Mouse (Mus musculus) adrenal gland, adult 2 months (tissue): ENCODE measurements at regions not wholly inside any gene's neighbourhood (a gene's known extent, or its start where the extent isn't known, plus 50 kb on each side); places are given as distances from the start of the nearest gene placed in this dataset.

Experiments
- DNase-seq: peaks from one replicate; pipeline ENCODE4 v3.0.0; 2021

DNA sequence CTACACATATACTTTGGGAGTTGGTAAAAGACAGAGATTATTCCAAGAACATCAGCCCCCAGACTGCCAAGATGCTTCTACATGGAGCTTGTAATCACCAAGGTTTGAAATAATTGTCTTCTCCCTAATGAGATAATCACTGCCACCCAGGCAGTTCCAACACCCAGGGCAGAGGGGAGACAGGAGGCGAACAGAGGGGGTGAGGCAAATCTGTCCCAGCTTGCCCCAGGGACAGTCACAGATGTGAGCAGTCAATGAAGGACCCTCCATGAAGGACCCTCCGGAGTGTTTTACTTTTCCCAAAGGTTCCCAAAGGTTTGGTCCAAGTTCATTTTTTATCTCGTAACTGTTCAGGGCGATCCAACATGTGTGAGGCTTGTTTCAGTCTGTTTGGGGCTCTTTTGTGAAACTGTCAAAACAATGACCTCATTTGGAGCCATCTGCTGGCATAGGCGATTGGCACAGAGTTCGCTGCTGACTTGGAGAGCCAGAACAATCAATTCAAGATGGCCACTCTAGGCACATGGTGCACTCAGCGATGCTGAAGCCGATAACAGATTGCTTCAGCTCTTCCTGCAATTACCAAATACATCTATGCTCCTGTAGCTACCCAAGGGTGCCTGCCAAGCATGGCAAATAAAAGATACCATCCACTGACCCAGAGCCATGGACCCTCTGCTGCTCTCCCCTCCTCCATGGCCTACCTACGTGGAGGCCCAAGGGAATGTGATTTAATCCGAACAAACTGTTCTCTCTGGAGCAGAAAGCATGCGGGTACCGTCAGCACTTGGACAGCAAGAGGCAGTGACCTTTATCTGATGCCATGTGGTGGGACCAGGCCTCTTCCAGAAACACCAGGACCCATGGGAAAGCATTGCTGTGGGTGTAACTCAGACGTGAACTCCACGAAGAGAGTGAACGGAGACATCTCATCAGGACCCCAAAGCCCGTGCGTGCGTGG lies 326.9 kb downstream of the Wdr11 start:
- no peak for DNase-seq

DNA sequence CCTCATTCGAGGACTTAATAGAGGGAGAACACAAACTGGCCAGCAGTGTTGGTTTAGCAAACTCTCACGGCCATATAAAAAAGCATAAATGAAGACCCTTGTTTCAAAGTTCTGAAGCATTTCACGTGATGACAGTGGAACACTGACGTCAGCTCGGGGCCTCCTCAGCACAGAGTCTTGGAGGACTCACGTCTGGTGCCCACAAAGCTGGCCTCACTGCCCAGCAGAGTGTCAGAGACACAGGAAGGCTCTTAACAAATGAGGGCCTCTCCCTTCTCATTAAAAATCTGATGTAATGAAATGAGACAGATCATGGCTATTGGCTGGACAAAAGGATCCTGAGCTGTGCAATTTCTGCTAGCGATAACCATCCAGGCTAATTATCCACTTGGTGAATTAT lies 330.6 kb downstream of the Wdr11 start:
- no peak for DNase-seq

DNA sequence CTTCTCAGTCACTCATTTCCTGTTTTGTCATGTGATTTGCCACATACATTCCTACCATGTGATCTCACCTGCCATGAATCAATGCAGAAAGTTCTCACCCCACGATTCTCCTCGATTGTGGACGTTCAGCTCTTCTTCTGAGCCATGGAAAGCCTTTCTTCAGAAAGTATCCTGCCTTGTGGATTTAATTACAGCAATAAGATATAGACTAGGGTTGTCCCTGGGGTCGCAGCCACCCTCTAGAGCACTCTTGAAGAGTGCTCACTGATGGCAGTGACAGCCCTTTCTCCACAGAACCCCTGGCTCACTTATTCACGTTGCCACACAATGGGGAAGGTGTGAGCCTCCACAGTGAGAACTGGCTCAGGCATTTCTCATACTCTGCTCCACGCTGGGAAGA lies 345.1 kb downstream of the Wdr11 start:
- DNase-seq, result no peak

DNA sequence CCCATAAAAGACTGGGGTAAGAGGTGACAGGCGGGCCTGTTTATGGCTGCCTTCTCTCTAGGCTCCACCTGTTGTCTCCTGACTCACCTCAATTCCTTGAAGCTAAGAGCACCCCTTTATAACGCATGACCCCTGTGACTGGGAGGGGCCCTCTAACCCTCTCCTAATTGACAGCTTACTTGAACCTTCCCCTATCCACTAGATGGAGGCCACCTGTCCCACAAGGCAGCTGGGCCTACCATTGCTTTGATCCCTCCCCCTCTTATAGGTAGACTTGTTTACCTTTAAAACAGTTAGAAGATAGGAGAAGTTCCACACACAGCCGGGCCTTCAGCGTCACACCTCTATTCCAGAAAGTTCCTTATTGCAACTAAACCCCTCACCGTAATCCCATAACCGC lies 346.1 kb downstream of the Wdr11 start:
- no peak for DNase-seq

DNA sequence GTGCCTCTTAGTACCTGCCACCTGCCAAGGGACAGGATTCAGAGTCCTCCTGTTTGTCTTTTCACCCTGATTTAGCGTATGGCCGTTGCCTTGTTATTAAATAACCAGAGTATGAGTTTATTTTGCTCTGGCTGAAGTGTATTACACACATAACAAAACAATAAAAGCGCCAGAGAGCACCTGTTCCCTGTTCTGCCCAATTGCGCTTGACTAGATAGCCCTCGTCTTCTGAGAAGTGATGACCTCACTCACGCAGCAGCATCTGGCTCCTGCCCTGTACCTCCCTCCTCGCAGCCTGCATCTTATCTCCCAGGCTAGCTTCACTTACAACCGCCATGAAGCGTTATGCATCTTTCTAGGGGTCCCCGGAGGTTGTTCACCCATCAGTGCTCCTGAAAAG lies 346.5 kb downstream of the Wdr11 start:
- no peak for DNase-seq

DNA sequence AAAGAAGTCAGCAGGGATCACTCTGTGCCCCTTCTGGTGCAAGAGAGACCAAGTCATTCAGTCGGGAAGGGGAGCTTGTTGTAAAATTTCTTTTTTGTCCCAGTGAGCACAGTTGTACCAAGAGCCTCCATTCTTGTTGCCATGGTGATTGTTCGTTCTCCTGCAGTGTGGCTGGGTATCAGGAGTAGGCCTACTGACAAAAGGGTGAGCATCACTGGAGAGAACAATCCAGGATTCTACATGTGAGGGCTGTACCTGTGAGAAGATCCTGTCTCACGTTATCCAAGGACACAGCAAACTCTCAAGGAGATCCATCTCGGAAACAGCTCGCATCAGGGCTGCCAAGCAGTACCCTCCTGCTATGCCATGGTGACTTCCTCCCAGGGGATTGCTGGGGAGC lies 347.6 kb downstream of the Wdr11 start:
- no peak for DNase-seq

DNA sequence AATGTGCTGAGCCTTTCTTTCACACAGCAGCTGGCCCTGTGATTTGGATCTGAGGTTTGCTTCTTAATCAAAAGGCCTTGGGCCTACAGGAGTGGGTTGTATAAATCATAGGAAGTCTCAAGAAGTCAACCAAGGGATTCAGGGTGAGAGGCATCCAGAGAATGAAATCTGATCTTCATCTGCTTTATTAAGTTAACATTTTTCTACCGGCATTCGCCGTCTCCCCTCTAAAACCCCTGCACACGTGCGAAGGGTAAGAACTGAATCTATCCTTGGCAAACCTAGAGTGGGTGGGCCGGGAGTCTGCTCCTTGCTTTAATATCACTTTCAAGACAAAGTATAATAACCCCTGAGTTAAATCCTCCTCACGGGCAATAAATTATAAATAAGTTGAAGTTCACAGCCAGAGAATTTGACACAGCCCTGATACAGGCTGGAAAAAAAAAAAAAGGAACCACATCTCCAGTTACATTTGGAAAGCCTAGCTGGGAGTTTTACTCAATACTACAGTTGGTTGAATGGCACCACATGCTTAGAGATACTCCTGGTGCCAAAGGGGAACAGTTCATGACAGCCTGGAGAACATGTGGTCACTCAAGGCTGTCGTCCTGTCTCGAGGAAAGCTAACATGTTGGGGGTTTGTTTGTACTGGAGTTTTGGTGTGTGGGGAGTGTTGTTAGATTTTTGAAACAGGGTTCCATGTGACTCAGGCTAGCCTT lies 349.8 kb downstream of the Wdr11 start:
- DNase-seq, result no peak

DNA sequence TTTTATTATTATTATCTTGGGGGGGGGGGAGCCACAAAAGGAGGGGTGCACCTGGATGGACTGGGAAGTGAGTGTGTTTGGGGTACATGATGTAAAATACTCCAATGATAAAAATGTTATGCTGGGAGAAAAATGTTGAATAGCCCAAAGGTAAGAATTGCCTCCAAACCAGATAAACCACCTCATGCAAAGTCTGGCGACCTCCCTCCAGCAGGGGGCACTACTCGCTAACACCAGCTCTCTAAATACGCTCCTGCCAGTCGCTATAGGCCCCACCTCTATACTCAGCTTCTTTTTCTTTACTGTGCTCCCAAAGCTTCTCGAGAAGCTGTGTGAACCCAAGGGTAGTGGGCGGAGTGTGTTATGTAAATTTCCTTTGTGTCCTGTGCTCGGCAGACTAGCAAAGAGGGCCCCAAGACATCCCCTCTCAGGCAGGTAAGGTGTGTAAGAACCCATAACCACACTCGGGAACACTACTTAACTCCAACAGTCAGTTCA lies 357.0 kb downstream of the Wdr11 start:
- DNase-seq, result no peak

DNA sequence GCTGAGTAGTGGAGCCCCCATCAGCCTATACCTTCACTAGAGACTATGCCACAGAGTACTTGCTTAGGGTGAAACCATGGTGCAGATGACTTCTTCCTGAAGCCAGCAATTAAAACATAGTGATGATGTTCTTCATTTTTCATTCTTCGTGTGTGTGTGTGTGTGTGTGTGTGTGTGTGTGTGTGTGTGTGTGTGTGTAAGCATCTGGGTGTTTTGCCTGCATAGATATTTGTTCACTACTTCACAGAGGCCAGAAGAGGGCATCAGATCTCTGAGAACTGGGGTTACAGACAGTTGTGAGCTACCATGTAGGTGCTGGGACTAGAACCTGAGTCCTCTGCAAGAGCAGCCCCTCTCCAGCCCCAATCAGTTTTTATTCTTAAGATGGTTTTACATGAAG lies 358.8 kb downstream of the Wdr11 start:
- DNase-seq, result no peak

DNA sequence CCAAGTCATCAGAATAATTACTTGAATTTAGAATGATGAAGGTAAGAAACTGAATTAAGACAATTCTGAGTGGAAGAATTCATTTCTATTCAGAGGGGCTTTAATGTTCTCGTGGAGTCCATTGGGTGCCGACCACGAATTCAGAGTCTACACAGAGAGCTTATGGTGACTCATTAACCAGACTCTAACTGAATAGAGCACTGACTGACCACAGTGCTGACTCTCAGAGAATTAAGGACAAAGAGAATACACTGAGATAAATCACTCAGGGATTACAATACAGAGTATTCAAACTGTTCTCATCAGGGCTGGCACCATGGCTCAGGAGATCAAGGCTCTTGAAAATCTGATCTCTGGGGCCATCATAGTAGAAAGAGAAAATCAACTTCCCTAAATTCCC lies 366.7 kb downstream of the Wdr11 start:
- DNase-seq, result no peak

DNA sequence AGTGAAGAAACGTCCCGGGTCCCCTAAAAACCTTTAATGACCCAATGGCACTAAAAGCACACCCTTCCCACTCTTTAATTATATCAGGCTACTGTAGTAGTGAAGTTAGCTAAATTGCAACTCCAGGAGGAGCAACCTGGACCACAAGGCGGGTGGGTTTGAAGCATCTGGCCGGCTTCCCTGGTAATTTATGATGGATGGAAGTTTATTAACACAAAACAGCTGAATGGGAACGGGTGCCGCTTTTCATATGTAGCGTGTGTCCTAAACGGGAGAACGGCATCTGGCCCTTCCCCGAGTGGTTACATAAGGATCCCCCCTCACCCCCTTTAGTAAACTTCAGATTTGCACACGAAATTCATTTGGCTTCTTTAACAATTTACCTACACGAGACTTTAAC lies 370.9 kb downstream of the Wdr11 start:
- no peak for DNase-seq

DNA sequence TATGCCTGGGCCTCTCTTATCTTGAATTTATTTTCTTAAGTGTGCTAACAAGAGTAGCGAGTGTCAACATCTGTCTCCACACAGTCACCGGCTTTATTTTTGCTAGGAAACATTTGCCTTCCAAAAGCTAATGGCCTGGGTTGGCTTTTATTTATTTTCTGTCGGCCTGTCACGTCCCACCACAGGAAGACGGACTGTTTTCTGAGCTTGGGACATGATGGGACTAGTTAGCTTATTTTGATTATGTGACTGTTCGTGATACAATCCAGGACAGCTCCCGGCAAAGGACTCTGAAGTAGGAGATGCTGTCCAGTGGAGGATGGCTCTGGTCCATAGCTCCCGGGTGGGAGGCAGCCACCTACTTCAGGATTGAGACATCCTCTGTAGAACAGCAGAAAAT lies 372.5 kb downstream of the Wdr11 start:
- no peak for DNase-seq

DNA sequence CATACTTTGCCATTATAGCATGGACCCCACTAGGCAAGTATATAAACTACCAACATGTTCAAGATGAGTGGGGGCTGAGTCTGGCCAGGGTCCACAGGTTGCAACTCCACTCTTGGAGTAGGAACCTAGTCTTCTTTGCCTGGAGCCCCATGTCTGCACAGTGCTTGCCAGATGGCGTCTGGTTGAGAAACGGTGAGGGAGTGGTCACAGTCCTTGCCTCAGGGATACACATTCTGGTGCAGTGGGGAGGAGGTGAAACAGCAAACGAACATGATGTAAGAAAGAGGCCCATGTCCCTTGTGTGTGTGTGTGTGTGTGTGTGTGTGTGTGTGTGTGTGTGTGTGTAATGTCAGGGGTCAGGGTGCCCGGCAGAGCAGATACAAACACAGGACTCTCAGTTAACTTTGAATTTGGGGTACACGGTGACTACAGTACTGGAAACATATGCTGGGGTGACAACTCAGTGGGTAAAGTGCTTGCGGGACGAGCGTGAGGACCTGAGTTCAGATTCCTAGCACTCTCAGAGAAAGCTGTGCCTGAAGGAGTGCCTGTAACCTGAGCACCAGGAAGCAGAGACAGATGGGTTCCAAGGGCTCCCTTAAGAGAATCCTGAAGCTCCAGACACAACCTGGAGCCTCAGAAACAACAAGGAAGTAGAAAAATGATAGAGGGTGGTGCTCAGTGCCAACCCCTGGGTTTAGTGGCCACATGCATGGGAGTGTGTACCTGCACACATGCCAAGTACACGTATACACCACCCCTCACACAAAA lies 373.8 kb downstream of the Wdr11 start:
- DNase-seq, result peak; percentile 44

DNA sequence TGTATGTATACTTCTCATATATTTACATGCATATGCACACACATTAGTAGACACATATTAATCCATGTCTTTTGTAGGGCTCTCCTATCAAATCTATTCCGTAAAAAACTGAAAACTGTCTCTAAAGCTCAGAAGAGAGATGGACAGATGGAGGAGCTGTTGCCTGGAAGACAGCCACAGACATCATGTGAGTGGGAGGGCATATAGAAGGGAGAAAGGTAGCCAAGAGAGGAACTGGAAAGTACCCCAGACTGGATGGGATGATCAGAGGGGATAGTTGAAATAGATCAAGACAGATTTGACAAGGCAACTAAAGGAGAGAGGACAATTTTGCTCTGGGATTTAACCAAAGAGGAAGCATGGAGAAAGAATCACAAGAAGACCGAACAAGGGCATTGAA lies 375.1 kb downstream of the Wdr11 start:
- no peak for DNase-seq

DNA sequence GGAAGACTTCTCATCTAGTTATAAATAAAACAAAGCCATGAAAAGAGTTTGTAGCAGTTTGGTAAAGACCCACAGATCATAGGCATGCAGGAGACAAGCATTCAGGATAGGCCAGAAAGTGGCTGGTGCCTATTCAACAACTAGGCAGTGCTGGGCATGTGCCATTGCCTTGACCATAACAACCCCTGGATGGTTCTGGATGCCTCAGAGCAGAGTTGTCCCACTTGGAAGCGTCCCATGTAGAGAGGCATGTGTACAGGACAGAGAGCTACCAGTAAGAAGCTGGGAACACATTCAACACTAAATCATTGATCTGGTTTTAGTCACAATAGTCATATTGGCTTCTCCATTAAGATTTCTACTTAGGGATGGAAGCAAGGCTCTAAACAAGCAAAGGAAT lies 378.5 kb downstream of the Wdr11 start:
- peak; percentile 77 for DNase-seq

DNA sequence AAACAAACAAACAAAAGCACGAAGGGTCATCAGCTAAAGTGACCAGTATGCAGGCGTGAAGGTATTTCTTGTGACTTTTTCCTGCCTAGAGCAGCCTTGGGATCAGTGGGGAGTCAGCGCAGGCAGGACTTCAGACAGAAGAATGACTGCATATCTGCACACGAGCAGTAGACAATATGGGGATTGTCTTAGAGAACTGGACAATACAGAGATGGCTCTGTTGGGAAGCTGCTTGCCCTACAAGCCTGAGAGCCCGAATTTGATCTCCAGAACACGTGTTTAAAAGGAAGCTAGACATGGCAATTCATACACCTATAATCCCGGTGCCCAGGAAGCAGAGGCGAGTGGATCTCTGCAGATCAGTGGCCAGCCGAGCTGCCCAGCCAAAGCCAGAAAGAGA lies 382.5 kb downstream of the Wdr11 start:
- no peak for DNase-seq

DNA sequence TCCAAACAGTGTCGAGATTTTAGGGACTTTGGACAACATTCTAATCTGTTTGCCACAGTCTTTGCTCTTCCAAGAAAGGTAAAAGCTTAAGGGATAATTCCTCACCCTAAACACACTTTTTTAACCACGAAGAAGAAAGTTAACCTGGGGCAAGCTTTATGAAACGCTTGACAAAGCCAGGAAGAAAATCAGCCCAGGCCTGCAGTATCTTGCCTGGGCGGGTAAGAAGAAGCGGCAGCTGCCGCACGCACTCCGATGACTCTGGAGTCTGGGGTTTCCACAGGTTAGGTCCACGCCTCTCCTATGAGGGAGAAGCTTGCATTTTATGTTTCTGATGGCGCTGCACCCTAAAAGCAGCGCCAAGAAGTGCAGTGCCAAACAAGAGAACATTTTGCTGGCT lies 383.2 kb downstream of the Wdr11 start:
- no peak for DNase-seq

DNA sequence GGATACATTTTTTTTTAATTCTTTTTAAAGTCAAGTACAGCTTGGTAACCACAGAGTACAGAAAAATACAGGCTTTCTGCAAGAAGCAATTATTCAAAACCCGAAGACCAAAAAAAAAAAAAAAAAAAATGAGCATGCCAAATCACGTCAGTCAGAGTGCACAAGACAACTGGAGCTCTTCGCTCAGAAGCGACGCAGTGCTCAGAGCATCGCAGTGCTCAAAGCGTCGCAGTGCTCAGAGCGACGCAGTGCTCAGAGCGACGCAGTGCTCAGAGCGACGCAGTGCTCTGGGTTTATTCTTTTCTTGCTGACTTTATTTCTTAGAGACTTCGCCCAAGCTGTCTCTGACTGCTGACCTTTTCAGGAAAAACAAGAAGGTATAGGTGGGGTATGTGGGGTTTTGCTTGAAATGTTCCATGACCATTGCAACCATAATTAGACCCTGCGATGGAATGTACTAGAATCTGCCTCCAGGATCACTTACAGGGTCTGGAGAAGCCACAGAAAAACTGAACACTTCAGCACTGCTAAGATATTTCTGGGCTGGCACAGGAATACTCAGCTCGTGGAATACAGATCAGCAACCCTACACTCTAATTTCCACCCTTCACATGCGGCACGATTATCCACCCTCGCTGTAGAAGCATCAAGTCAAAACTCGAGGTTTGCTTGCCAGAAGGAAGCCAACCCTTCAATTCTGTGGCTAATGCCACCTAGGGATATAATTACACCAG lies 384.3 kb downstream of the Wdr11 start:
- DNase-seq, result no peak

DNA sequence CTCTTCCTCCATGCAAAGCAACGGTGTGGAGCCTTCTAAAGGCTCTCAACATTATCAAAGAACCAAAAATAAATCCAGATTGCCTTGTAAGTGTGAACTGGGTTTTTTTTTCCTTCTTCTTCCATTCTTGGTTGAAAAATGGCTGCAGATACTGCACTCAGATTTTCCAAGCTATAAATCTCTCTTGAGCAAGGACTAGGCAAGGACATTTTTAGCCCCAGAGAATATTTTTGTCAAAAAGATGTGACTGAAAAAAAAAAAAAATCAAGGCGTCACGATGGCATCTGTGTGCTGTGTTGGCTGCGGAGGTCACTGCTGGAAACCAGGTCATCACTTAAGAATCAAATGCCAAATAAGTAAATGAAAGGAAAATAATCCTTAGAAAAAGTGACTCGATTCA lies 386.9 kb downstream of the Wdr11 start:
- DNase-seq, result peak; percentile 51

DNA sequence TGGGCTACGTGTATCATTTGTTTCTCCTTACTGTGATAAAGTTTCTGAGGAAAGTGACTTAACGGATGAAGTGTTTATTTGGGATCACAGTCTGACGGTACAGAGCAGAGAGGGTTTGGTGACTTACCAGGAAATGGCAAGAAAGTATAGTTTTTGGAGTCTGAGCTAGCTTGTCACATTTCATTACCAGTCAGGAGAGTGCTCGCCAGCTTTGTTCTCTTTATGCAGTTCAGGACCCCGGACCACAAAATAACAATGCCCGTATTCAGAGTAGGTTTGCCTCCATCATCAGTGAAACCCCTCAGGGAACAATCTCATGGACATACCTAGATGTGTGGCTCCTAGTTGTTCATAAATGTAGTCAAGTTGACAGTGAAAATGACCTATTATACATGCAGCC lies 387.7 kb downstream of the Wdr11 start:
- no peak for DNase-seq

DNA sequence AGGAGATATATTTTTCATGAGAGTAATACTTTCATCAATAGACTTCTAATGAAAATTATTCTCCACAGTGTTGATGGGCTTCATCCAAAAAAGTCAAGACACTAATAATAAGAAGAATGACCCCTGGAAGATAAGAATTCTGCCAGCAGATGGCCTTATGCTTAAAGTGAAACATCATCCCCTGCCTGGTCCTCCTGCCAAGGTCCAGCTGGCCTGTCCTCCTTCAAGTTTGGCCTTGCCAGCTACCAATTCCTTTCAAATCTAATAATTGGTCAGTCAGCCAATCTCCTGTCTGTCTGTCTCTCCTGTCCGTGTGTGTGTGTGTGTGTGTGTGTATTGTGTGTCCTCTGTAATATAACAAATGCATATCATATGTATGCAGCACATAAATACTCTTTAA lies 388.8 kb downstream of the Wdr11 start:
- DNase-seq, result peak; percentile 60

DNA sequence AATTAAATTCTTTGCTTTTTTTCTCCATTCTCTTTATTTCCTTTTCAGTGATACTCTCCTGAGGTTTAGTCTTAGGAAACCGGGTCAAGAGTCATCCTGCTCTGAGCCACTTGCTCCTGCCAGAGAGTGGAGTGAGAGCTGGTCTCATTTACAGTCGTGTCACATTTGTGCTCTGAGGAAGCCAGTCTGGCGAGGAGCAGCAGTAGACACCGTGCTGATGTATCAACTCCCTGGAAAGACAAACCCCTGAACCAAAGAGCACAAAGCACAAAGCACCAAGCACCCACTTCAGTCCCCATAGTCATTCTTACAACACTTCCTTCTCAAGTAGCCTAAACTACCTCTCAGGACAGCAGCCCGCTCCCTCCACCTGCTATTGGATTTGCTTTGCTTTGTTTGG lies 390.7 kb downstream of the Wdr11 start:
- DNase-seq, result no peak
